Mouse (Mus musculus): ENCODE data around the gene 5330417H12Rik. TPM values are rescaled to one million over a fixed set of nuclear protein-coding genes. Genes with fewer than 3 reads are reported as not detected.

5330417H12Rik gene
- polyA plus RNA-seq, 1 experiment from 2014 or later, result not detected

DNA sequence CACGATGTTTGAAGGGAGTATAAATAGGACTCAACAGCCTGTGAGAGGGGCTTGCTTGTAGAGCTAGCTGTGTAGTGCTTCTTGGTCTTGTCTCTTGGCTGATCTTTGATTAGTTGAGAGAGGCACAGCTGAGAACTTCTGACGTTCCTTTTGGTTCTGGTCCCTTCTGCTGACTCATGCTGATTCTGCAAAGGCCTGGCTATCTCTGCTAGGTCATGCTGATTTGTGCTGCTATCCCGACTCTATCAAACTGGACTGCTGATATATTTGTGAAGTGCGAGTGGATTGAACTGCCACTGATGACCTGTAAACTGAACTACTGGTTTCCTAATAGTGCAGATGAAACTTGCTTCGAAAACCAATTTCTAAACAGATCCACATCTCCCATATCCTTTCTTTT is 14.1 kb downstream of the 5330417H12Rik start:
- Histone ChIP-seq H3K27me3 (ENCODE audit: control insufficient read depth, insufficient read depth, low read length) (no peaks in the 10 kb centered on the region), H3K4me1 (ENCODE audit: control insufficient read depth, insufficient read depth, low read length) (no peaks in the 10 kb centered on the region), H3K9ac (ENCODE audit: low read depth, low read length) (no peak overlapping the region), H3K36me3 (ENCODE audit: control insufficient read depth, insufficient read depth, low read length) (no peaks in the 10 kb centered on the region), H3K4me2 (replicated peaks; ENCODE audit: low read depth, low read length) (no peak overlapping the region), H3K27ac (ENCODE audit: low read depth, low read length) (no peak overlapping the region), H3K4me3 (ENCODE audit: low read length) (no peak overlapping the region), H3K9me3 (ENCODE audit: control insufficient read depth, low read length) (no peaks in the 10 kb centered on the region)
- WGBS, result 83% methylated on average over 5 of the region's 5 CpGs
- ATAC-seq (ENCODE audit: low FRiP score, low TSS enrichment), result no peak

DNA sequence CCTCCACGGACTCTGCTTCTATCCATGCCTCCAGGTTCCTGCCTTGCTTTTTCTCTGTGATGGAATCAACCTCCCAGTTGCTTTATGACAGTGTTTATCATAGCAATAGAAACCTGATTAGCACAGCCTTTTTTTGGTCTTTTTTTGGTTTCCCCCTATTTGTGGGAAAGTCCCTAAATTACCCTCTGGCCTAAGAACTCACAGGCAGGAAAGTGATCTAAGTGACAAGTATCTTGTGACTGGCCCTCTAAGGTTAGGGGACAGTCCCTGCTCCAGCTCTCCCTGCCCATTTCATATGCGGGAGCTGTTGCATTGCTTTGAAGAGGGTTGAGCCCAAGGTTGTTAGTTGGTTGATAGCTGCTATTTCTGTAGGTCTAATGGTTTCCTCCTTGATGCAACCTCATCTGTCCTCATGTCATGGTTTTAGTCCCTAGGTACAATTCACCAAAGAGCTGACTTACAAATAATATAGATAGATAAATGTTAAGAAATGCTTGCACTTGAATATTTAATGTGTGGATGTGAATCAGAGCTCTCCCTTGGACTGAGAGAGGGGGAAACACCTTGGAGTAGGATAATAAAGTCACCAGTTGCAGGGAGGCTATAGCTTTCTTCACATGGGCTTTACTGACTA is 15.2 kb downstream of the 5330417H12Rik start:
- Histone ChIP-seq H3K4me2 (replicated peaks; ENCODE audit: low read depth, low read length) (no peak overlapping the region), H3K9ac (ENCODE audit: low read depth, low read length) (no peak overlapping the region), H3K4me3 (ENCODE audit: low read length) (no peak overlapping the region), H3K36me3 (ENCODE audit: control insufficient read depth, insufficient read depth, low read length) (no peaks in the 10 kb centered on the region), H3K4me1 (ENCODE audit: control insufficient read depth, insufficient read depth, low read length) (no peaks in the 10 kb centered on the region), H3K27ac (ENCODE audit: low read depth, low read length) (no peak overlapping the region), H3K9me3 (ENCODE audit: control insufficient read depth, low read length) (no peaks in the 10 kb centered on the region), H3K27me3 (ENCODE audit: control insufficient read depth, insufficient read depth, low read length) (no peaks in the 10 kb centered on the region)
- no peak for ATAC-seq (ENCODE audit: low FRiP score, low TSS enrichment)
- WGBS, result 68% methylated on average over 2 of the region's 2 CpGs

DNA sequence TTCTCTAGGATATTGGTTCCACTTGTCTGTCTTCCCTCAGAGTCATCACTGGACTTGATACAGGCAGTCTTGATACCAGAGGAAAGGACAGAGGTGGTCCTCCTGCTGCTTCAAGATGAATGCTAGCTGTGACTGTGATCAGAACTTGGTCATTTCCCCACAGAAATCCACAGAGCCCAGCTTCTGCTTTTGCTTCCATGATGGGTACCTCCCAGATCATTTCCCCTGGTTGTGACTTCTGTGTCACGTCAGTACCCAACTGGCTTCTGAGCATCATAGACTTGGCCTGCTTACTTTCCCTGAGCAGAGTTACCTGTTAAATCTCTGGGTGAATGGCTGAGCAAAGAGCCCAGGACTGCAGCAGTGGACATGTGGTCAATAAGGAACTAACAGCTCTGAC is 17.2 kb downstream of the 5330417H12Rik start:
- no peaks in the 10 kb centered on the region for H3K4me1 ChIP-seq (ENCODE audit: control insufficient read depth, insufficient read depth, low read length)
- no peaks in the 10 kb centered on the region for H3K9me3 ChIP-seq (ENCODE audit: control insufficient read depth, low read length)
- H3K27ac ChIP-seq (ENCODE audit: low read depth, low read length), result no peak overlapping the region
- no peak for ATAC-seq (ENCODE audit: low FRiP score, low TSS enrichment)
- H3K9ac ChIP-seq (ENCODE audit: low read depth, low read length), result no peak overlapping the region
- H3K36me3 ChIP-seq (ENCODE audit: control insufficient read depth, insufficient read depth, low read length), result no peaks in the 10 kb centered on the region
- no peaks in the 10 kb centered on the region for H3K27me3 ChIP-seq (ENCODE audit: control insufficient read depth, insufficient read depth, low read length)
- WGBS, result 86% methylated on average over 1 of the region's 1 CpGs
- H3K4me2 ChIP-seq (replicated peaks; ENCODE audit: low read depth, low read length), result no peak overlapping the region
- H3K4me3 ChIP-seq (ENCODE audit: low read length), result no peak overlapping the region

DNA sequence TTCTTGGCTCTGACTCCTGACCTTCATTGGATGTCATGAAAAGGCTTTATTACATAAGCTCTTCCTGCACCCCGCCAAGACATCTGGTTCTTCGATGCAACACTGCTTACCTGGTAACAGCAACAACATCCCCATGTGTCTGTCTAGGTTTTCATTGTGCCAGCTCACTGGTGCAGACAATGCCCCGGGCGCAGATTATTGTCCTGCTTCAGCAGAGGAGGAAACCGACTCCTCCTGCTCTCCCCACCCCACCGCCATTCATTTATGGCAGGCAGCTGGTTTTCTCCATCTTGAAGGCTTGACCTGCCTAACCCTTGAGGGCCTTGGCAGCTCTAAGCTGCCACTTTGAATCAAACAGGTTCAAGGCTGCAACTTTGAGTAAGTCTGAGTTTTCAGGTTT is 22.0 kb downstream of the 5330417H12Rik start:
- no peaks in the 10 kb centered on the region for H3K27me3 ChIP-seq (ENCODE audit: control insufficient read depth, insufficient read depth, low read length)
- H3K4me2 ChIP-seq (replicated peaks; ENCODE audit: low read depth, low read length), result no peak overlapping the region
- WGBS, result 35% methylated on average over 6 of the region's 6 CpGs
- H3K36me3 ChIP-seq (ENCODE audit: control insufficient read depth, insufficient read depth, low read length), result no peaks in the 10 kb centered on the region
- no peak overlapping the region for H3K4me3 ChIP-seq (ENCODE audit: low read length)
- ATAC-seq (ENCODE audit: low FRiP score, low TSS enrichment), result peak; percentile 79
- no peaks in the 10 kb centered on the region for H3K9me3 ChIP-seq (ENCODE audit: control insufficient read depth, low read length)
- no peak overlapping the region for H3K27ac ChIP-seq (ENCODE audit: low read depth, low read length)
- no peaks in the 10 kb centered on the region for H3K4me1 ChIP-seq (ENCODE audit: control insufficient read depth, insufficient read depth, low read length)
- no peak overlapping the region for H3K9ac ChIP-seq (ENCODE audit: low read depth, low read length)

DNA sequence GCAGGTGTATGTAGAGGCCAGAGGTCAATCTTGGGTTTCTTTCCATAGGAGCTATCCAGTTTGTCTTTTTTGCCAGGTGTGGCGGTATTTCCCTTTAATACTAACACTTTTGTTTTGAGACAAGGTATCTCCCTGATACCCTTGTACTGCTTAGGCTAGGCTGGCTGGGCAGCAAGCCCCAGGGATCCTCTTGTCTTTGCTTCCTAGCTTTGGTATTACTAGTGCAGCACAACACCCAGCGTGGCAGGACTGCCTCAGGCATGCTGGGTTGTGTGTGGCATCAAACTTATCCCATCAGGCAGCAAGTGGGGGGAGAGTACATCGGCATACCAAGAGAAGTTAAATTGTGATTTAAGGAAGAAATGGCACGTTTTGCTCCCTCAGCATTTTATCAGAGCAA is 22.5 kb downstream of the 5330417H12Rik start:
- Histone ChIP-seq H3K9ac (ENCODE audit: low read depth, low read length) (no peak overlapping the region), H3K27ac (ENCODE audit: low read depth, low read length) (no peak overlapping the region), H3K4me1 (ENCODE audit: control insufficient read depth, insufficient read depth, low read length) (no peaks in the 10 kb centered on the region), H3K4me2 (replicated peaks; ENCODE audit: low read depth, low read length) (no peak overlapping the region), H3K9me3 (ENCODE audit: control insufficient read depth, low read length) (no peaks in the 10 kb centered on the region), H3K36me3 (ENCODE audit: control insufficient read depth, insufficient read depth, low read length) (no peaks in the 10 kb centered on the region), H3K27me3 (ENCODE audit: control insufficient read depth, insufficient read depth, low read length) (no peaks in the 10 kb centered on the region), H3K4me3 (ENCODE audit: low read length) (no peak overlapping the region)
- ATAC-seq (ENCODE audit: low FRiP score, low TSS enrichment), result no peak
- WGBS, result 70% methylated on average over 4 of the region's 4 CpGs

DNA sequence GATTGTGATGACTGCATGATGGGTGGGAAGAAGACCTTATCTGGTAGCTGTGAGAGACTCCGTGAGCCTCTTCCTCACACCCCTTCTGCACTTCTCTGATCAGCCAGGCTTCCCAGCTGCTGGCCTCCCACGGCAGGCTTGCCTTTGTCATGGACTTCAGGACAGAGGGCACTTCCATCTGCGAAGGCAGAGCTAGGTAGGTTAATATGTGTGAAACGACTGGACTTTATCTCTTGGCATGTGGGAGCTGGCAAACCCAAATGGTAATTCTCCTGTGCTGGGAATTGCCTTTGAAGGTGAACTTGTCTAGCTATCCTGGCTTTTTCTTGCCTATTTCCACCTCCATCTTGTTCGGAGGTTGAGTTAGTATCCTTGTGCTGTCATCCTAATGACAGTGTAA is 24.3 kb downstream of the 5330417H12Rik start:
- Histone ChIP-seq H3K9ac (ENCODE audit: low read depth, low read length) (no peak overlapping the region), H3K27ac (ENCODE audit: low read depth, low read length) (no peak overlapping the region), H3K27me3 (ENCODE audit: control insufficient read depth, insufficient read depth, low read length) (no peaks in the 10 kb centered on the region), H3K4me3 (ENCODE audit: low read length) (no peak overlapping the region), H3K36me3 (ENCODE audit: control insufficient read depth, insufficient read depth, low read length) (no peaks in the 10 kb centered on the region), H3K9me3 (ENCODE audit: control insufficient read depth, low read length) (no peaks in the 10 kb centered on the region), H3K4me1 (ENCODE audit: control insufficient read depth, insufficient read depth, low read length) (no peaks in the 10 kb centered on the region), H3K4me2 (replicated peaks; ENCODE audit: low read depth, low read length) (no peak overlapping the region)
- ATAC-seq (ENCODE audit: low FRiP score, low TSS enrichment), result no peak
- 78% methylated on average over 5 of the region's 5 CpGs for WGBS

DNA sequence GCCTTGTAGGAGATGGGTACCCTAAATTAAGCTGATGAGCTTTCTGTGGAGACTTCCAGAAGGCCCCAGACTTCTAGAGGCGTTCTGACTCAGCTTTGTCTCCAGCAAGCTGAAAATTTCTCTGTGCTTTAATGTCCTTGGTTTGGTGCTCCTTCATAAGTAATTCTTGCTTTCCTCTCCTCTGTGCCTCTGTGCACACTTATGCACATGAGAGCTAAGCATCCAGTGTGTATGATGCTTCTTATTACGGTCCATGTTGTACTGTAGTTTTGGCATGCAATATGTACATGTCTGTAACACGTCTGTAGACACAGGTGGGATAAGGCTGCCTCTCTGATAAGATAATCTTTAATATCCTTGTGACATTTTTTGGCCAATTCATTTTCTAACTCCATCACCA is 27.0 kb downstream of the 5330417H12Rik start:
- no peak overlapping the region for H3K27ac ChIP-seq (ENCODE audit: low read depth, low read length)
- H3K4me2 ChIP-seq (replicated peaks; ENCODE audit: low read depth, low read length), result no peak overlapping the region
- ATAC-seq (ENCODE audit: low FRiP score, low TSS enrichment), result no peak
- H3K9me3 ChIP-seq (ENCODE audit: control insufficient read depth, low read length), result no peaks in the 10 kb centered on the region
- no peaks in the 10 kb centered on the region for H3K27me3 ChIP-seq (ENCODE audit: control insufficient read depth, insufficient read depth, low read length)
- 90% methylated on average over 3 of the region's 3 CpGs for WGBS
- H3K4me1 ChIP-seq (ENCODE audit: control insufficient read depth, insufficient read depth, low read length), result no peaks in the 10 kb centered on the region
- H3K4me3 ChIP-seq (ENCODE audit: low read length), result no peak overlapping the region
- no peaks in the 10 kb centered on the region for H3K36me3 ChIP-seq (ENCODE audit: control insufficient read depth, insufficient read depth, low read length)
- no peak overlapping the region for H3K9ac ChIP-seq (ENCODE audit: low read depth, low read length)

DNA sequence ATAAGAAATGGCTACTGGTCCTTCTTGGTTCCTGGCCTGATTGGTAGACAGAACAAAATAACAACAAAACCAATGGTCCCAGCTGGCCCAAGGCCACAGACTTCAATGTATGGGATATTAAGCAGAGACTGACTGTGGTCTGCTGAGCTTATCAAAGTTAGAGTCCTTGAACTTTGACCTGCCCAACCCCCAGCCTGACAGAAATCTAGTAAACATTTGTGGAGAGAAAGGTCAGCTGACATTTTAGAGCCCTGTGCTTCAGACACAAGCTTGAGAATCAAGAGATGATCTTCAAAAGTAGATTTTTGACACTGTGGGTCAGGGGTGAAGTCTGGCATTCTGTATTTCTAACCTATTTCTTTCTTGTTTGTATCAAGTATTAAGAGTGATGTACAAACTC is 28.2 kb downstream of the 5330417H12Rik start:
- no peak overlapping the region for H3K27ac ChIP-seq (ENCODE audit: low read depth, low read length)
- ATAC-seq (ENCODE audit: low FRiP score, low TSS enrichment), result no peak
- no peaks in the 10 kb centered on the region for H3K4me1 ChIP-seq (ENCODE audit: control insufficient read depth, insufficient read depth, low read length)
- no peak overlapping the region for H3K4me2 ChIP-seq (replicated peaks; ENCODE audit: low read depth, low read length)
- no peaks in the 10 kb centered on the region for H3K27me3 ChIP-seq (ENCODE audit: control insufficient read depth, insufficient read depth, low read length)
- H3K9ac ChIP-seq (ENCODE audit: low read depth, low read length), result no peak overlapping the region
- H3K36me3 ChIP-seq (ENCODE audit: control insufficient read depth, insufficient read depth, low read length), result no peaks in the 10 kb centered on the region
- no peaks in the 10 kb centered on the region for H3K9me3 ChIP-seq (ENCODE audit: control insufficient read depth, low read length)
- no peak overlapping the region for H3K4me3 ChIP-seq (ENCODE audit: low read length)

DNA sequence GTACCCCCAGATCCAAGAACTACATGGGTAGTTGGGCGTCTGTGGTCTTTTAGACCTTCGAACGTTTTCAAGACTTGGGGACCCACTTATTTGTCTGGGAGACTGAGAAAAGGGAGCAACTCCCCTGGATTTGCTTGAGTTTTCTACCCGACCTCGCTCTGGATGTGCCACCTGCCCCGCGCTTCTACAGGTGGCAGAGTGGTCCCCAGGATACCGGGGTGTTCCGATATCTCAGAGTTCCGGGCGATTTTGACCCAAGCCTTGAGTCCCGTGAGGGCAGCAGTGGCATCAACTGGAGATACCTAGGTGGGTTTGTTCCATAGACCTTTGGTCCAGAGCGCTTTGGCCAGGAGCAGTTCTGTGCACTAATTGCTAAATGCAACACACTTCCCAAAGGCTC is 29.5 kb downstream of the 5330417H12Rik start:
- peak overlapping the region; percentile 51 for H3K4me3 ChIP-seq (ENCODE audit: low read length)
- no peak for ATAC-seq (ENCODE audit: low FRiP score, low TSS enrichment)

More for the DNA sequence above, 29.5 kb downstream of the 5330417H12Rik start:
- Histone ChIP-seq H3K27ac (ENCODE audit: low read depth, low read length) (no peak overlapping the region), H3K9ac (ENCODE audit: low read depth, low read length) (peak overlapping the region; percentile 50; the same call in 1 of the 2 replicates), H3K4me1 (ENCODE audit: control insufficient read depth, insufficient read depth, low read length) (no peaks in the 10 kb centered on the region), H3K9me3 (ENCODE audit: control insufficient read depth, low read length) (no peaks in the 10 kb centered on the region), H3K27me3 (ENCODE audit: control insufficient read depth, insufficient read depth, low read length) (no peaks in the 10 kb centered on the region), H3K36me3 (ENCODE audit: control insufficient read depth, insufficient read depth, low read length) (0 out of 2 replicates have a peak, but pooled peaks cover 2% of the 10 kb centered on the region), H3K4me2 (replicated peaks; ENCODE audit: low read depth, low read length) (peak overlapping the region; percentile 81)
- WGBS, result 14% methylated on average over 13 of the region's 13 CpGs
